Comparison of ENCODE assay signal across 13 mouse cellular contexts in genomic region chr6:148584126-148584525, GRCm38 (mm10).
"Had no signal": no experiment of that assay in that cellular context is flagged by ENCODE, and none has a peak within 500 bp of the region (broad histone marks: within the 10 kb centered on the region; RNA-seq: fewer than 3 reads in every experiment).

No protein-coding gene starts in this region.

- H3K4me3 ChIP-seq: liver, embryonic 13.5 days had no signal

- H3K27ac ChIP-seq: liver, embryonic 13.5 days had no signal

- H3K27me3 ChIP-seq: liver, embryonic 13.5 days had no signal

- DNase-seq: kidney, adult 9 months; kidney, postnatal 14 days; kidney, postnatal 4 days; liver, embryonic 13.5 days; lung, adult 2 months; lung, postnatal 14 days; lung, postnatal 4 days; midbrain, embryonic 14.5 days; right cerebral cortex, postnatal 25 days; spleen, adult 18-20 months; thymus, adult 18-20 months; thymus, postnatal 4 days had no signal

- H3K4me2 ChIP-seq: liver, embryonic 13.5 days; midbrain, embryonic 11.5 days had no signal

- H3K36me3 ChIP-seq: liver, embryonic 13.5 days had no signal

- H3K9ac ChIP-seq: liver, embryonic 13.5 days had no signal

- H3K9me3 ChIP-seq: liver, embryonic 13.5 days had no signal
